Mouse (Mus musculus): ENCODE measurements at regions not wholly inside any gene's neighbourhood (a gene's known extent, or its start where the extent isn't known, plus 50 kb on each side); places are given as distances from the start of the nearest gene placed in this dataset.
"Not testable (repeated sequence)": the region's sequence is repeated elsewhere in the genome, so short reads cannot be mapped to it uniquely, and the experiment has no call there.

DNA sequence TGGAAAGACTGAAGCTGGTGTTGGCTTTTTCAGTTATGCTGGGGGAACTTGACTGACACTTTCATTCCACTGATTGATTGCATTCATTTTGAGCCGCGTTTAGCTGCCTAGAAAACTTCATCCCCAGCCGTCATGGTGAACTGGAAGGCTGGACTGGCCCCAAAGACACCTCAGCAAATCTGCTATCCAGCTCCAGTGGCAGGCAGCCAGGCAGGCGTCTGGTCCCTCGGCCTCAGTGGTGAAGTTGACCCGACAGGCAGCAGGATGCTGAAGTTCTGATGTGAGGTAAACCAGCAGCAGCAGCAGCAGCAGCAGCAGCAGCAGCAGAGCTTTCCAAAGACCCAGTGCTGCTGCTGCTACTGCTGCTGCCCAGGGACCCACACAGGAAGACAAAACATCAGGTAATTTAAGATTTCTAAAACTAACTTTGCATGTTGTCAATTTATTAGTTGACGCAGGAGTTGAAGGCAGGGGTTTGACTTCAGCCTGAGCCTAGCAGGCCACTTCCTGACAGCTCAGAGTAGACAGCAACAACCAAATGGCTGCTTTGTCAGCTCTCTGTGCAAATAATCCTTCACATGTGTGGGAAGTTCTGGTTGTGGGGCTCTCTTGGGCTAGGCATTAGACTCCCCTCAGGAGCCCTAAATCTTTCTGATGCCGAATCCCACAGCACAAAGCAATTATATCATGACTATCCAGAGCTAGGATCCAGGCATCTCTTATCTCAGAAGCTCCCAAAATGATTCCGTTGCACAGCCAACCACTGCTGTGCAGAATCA, 200.4 kb upstream of the Nhs start:
- peak in 1 of 2 experiments; percentile 38 for DNase-seq

DNA sequence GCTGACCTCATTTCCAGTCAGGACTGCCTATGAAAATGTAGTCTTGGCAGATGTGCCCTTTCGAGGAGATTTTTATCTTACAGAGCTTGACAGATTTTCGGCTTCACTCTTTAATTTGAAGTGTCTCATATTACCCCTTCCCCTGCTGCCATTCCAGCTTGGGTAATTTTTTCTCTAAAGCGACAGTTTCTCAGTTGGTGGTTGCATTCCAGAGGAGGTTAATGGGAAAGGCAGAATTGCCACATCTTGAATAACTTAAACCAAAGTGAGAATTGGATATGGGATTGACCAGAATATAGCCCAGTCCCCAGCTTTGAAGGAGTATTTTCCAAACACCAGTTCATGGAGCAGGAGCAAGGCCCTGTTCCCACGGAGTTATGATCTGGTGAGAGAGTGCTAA, 188.8 kb upstream of the Nhs start:
- no peak for DNase-seq

DNA sequence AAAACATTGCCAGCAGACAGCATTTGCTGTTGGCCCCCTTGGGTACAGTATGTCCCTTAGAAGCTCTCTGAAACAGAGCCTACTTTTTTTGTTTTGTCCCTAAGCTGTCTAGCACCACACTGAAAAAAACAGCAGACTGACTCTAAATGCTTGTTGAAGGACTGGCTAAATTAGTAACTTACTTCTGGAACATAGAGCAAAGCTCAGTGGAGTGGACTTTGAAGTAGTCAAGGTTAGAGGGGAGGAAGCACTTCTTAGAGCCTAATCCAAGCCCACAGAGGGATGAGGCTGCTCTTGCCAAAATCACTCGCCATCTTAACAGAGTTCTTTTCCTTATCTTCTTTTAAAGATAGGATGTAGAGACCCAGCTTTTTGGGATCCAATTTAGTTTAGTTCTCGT, 188.4 kb upstream of the Nhs start:
- DNase-seq = peak; percentile 2 to 46

DNA sequence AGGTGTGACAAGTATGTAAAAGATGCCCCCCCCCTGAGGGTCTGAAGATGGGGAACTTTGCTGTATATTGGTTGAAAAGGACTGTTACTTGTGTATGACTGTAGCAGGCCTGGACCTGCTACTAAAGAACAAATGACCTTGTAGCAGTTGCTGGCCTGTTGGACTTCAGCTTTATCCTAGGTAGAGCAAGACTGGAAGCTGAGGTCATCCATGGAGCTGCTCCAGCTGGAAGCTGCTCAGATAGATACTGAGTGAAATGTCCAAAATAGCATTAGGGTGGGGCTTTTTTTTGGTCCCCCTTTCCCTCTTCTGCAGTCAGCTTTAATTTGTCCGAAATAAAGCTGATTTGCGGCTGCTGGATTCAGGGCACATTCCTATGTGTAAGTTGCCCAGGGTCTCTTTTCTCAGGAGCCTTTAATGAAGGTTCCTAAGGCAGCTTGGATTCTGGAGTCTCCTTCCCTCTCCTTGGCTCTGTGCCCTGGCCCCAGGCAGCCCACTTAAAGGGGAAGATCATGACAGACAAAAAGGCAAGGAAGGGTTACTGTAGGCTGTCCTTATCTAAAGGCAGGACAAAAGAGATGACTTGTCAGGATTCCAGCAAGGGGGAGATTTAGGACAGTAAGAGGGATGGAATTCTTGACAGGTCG, 186.1 kb upstream of the Nhs start:
- DNase-seq = peak in 1 of 2 experiments; percentile 34

DNA sequence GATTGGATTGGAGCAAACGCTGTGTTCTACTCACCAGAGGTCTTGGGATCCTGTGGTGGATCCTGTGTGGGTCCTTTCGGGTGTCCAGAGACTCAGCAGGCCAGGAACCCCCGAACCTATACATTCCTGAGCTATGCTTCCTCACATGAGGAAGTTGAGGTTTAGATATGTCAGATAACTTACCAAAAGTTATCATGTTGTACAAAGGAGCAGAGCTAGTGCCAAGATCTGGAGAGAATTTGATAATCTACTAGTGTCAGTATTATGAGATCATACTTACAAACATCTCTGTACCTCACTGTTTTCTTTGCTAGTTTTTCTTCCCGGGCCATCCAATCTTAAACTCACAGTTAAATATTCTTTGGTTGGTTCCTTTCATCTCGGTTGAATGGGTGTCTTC, 172.6 kb upstream of the Nhs start:
- DNase-seq = no peak

DNA sequence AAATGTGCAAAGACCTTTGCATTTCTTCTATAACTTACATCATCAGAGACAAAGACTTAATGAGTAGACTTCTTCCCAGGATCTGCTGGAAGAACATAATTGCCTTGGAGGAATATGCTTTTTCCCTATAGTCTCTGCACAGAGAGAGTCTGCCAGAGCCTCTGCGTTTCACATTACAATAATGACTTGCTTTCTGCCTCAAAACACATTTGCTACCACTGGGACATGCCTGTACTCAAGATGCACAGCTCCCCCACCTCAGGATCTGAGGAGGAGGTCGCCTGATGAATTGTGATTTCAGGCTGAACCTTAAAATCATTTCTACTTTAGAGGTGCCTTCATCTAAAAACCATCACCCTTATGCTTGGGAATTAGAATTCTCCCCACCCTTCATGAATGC, 148.1 kb upstream of the Nhs start:
- DNase-seq = no peak

DNA sequence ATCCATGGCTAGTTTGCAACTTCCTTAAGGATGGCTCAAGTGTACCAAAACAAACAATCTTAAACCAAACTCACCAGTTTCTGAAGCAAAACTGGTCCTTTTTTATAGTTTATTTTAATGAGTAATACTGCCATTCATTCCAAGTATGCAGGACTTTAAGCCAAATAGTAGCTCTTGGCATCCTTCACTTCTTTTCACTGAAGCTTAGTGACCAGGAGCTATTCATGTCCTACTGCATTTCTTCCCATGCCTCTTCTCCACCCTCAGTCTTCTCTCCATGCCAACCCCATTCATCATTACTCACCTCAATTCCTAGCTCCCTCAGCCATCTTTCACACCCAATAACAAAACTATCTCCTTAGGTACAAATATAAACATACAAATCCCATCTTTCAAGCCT, 144.6 kb upstream of the Nhs start:
- DNase-seq = no peak

DNA sequence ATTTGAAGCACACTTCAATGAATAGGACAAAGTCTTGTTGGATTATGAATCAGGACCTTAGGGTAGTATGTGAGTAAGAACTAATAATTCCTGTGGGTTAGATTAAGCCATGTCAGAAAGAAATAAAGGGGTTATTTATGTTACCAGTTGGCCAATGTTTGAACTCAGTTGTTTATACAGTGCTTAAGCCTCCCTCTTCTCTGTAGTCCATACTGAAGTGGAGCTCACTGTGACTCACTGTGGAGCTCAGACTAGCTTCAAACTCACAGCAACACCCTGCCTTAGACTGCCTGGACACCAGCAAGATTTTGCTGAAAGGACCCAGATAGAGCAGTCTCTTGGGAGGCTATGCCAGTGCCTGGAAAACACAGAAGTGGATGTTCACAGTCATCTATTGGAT, 143.3 kb upstream of the Nhs start:
- no peak for DNase-seq

DNA sequence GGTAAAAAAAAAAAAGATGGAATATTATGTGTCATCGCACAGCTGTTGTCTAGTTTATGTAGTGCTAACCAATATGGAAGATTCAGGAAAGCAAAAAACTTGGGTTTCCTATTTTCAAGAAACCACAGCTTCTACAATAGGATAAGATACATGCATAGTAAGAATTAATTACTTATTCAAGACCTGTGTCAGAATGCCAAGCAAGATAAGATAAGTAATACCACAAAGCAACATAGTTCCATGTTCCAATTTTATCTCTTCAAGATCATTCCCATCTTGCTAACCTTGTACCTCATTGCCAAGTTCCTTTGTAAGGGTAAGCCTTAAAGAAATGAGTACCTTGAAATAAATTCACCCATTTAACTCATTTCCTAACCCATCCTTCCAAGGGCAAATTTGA, 131.7 kb upstream of the Nhs start:
- DNase-seq = no peak

DNA sequence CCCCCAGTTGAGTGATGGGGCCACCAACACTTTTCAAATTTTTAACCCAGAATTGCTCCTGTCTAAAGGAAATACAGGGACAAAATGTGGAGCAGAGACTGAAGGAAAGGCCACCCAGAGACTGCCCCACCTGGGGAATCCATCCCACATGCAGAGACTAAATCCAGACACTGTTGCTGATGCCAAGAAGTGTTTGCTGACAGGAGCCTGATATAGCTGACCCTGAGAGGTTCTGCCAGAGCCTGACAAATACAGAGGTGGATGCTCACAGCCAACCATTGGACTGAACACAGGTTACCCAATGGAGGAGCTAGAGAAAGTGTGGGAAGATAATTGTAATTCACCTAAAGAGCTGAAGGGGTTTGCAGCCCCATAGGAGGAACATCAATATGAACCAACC, 126.6 kb upstream of the Nhs start:
- DNase-seq = not testable (repeated sequence)

DNA sequence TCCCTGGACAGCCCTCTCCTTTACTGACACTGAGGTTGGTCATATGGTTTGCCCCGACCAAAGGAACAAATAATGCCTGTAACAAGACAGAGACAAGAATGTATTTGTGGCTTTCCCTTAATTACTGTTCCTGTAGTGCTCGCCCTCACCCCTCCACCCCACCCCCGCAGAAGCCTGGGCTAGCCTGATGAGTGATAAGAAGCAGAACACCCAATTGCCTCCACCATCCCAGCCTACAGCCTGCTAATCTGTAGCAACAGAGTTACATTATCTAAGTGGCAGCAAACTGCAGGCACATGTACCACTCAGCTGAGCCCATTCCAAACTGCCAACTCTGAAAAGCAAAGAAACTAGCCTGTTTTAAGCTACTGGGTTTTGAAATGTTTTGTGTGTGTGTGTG, 124.7 kb upstream of the Nhs start:
- DNase-seq = no peak

DNA sequence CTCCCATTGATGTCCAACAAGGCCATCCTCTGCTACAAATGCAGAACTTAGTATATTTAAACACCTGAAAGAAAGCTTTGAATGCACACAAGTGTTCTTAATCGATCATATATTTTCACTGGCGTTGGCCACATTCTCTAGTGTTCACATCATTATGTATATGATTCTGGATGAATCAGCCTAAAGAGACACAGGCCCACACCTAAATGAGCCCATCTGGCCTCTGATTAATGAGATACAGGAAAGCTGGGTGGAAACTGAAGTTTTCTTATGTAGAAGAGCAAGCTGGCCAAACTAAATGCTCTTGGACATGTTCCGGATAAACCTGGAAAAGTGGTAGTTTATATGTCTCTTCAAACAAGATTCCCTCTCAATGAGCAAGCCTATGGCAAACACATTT, 123.2 kb upstream of the Nhs start:
- no peak for DNase-seq

DNA sequence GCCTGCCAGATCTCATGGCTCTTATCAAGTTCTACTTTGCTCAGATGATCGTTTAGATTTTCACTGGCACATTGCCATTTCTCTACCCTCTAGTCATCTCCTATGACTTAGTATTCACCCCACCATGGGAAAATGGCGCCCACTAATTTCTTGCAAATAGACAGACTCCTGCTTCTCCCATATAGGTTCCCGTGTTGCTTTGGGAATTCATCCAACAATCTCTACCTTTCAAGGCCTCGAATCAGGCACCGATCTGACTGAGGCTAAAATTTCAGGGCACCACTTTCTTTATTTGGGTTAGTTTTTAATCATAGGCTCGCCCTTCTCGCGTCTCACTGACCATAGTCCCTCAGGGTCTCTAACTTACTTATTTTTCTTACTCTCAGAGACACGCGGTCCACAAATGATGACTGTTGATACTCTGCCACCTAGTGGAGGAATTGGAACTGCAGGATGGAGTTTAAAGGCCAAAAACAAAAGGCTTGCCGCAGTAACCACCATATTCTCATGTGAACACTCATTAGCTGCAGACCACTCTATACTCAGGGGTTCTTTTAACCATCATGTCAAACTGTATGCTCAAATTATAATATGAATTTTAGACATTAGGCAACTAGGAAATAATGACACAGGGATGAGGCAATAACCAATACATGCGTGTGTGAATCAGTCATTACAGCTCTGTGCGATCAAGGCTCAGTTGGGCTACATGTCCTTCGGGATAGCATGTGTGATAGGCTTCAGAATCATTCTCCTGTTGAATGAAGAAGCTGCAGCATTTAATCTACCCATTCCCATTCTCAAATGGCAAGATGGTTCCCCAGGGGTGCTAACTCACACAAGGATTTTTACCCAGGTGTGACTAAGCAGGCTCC, 119.5 kb upstream of the Nhs start:
- DNase-seq = peak; percentile 38 to 63

DNA sequence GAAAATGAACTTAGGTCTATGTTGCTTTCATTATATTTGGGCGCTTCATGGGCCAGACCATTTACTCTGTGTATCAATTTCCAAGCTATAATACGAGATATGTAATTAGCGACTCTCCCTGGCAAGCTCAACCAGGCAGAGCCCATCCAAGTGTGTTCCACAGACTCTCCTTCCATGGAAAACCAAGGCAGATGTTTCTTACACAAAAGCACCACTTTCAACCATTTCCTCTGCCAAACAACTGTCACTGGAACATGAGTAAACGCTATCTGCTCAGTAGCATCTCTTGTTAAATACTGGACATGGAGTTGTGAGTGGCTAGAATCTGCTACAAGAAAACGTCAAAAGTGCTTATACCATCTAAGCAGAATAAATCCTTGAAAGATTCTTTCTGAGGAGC, 115.1 kb upstream of the Nhs start:
- DNase-seq = no peak

DNA sequence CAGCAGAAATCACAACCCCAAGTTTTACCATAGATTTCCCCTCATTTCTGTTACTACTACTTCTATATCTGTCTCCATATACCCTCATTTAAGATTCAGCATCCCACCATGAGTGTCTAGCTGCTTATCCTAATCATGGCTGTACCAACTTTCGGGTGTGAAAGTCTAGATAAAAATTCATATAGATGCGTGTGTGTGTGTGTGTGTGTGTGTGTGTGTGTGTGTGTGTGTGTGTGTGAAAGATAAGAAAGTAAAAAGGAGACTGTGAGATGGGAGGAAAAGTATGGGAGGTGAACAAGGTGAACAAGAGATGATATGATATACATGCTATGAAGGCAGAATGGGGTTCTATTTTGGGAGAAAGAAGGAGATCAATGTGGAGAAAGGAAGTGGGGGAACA, 111.7 kb upstream of the Nhs start:
- no peak for DNase-seq

DNA sequence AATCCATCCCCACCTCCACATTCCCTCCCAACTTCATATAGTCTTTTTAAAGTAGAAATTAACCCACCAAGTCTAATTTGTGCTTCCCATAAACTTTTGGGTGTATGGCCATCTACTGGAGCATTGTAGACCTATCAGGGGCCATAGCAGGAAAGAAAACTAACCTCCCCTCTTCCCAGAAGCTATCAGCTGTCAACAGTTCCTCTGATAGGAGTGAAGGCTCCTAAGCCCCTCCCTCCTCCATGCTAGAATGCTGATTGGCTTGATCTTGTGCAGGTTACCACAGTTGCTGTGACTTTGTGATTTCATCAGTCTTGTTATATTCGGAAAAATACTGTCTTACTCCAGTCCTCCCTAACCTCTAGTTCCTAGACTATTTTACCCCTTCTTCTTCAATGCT, 109.4 kb upstream of the Nhs start:
- DNase-seq = no peak

DNA sequence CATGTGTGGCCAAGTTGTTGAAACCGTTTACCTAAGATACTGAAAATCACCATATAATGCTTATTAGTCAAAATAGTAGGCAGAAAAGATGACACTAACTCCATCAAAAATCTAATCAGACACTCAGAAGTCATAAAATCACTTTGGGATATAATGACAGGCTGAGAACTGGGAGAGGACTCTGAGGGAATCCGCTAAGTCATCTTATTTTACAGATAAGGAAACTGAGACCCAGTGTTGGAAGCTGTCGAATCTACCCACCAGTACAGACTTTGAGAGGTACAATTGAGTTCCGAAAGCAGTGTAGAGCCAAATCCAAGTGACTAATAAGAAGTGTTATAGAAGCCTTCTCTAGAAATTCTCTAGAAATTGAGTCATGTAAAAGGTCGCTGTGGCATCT, 108.6 kb upstream of the Nhs start:
- no peak for DNase-seq

DNA sequence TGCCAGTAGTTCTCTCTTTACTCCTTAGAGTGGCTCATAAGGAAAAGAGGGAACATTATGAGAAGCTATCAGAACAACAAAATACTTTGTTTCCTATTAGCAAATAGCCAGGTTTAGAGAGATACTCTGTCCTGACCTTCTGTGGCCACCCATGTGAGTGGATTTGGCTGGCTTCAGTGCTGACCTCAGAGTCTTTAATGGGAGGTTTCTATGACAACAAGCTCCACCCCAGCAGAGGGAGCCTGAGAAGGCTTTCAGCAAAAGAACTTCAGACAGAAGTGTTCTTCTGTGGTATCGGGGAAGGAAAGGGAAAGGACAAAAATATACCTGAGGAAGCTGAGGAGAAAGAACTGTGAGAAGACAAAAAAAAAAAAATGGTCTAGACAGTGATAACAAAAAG, 108.1 kb upstream of the Nhs start:
- DNase-seq = peak; percentile 73 to 78

DNA sequence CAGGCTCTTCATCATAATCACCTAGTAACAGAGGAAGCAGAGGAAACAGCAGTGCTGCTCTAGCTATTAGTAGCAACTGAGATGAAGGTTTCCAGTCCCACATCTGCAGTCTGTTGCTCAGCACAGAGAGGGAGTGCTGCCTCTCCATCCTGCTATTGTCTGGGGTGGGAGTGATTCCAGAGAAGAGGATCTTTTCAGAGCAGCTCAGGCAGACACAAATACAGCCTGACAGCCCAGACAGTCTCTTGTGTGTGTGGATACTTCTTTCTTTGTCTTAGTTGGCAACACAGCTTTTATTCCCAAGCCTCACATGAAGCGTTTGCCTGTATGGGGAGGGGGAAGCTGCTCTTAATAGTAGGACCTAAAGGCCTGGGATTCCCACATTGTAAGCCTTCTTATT, 107.2 kb upstream of the Nhs start:
- peak in 1 of 2 experiments; percentile 5 for DNase-seq

DNA sequence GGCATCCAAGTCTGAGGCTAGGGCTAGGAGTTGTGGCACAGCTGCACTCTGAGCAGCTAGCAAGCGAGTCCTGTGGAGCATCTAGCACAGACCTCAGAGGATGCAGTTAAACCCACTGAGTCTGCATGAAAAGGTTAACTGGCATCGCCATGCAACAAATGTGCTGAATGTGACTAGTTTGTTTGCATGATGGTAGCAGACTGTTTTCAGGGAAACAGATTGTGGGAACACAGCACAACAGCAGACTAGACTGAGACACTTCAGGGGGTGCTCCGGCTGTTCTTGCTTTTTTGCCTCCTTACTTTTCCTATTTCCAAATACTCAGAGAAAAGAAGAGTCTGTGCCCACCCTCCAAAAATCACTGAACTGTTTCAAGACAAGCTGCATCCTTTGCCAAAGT, 97.9 kb upstream of the Nhs start:
- DNase-seq = no peak

DNA sequence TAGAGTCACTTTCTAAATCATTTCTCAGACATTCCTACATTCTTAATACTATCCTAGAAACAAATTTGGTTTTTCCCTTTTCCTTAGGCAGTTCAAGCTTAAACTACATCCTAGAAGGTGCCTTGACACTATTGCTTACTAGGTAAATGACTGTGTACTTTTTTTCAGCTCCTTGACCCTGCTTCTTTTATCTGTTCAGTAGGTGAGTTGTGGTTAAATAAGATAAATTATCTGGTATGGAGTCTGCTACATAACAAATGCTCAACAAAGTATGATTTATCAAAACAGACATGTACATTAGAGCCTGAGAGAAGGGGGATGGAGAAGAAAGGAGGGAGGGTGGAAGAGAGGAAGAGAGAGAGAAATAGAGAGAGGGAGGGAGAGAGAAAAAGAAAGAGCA, 96.3 kb upstream of the Nhs start:
- DNase-seq = no peak

DNA sequence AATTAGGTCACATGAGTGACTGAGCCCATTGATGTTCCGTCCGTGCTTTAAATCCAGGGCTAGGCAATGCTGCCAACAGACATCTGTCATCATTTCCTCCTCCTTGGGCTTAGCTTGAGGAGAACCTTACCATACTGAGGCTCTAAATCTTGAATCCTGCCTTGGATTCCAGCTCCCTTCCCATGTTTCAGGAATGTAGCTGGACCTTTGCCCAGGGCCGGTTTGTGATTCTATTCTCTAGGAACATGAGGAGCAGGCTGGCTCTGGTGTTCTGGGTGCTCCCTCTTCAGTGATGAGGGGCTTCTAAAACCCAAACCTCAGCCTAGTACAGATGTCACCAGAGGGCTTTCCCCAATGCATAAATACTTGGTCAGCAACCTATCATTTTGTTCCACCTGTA, 81.8 kb upstream of the Nhs start:
- peak in 1 of 2 experiments; percentile 5 for DNase-seq

DNA sequence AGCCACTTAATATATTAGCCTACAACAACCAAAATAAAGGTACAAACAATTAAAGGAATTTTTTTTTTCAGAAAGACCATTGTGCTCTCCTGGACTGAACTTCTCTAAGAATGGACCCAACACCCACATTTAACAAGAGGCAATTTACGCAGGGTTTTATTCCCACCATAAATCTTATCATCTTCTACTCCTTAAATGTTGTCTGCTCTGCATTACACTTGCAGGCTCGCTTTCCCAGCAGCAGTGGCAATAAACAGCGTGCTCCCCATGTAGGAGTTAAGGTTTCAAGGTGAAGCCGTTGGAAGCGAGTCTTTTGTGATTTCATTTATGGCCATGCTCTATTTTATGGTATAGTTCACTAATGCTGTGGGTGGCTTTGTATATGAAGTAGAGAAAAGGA, 76.0 kb upstream of the Nhs start:
- no peak for DNase-seq

DNA sequence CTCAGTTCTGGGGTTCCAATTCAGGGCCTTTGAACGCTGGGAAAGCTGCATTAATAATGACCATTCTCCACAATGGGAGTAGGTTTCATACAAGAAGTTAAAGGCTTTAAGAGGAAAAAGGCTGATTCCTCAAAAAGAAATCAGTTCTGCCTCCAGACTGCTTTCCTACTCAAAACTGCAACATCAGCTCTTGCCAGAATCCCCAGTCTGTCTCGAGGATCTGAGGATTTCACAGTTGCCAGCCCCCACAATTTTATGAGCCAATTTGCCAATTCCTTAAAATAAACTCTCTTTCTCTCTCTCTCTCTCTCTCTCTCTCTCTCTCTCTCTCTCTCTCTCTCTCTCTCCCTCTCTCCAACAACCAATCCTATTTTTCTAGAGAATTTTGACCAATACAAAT, 51.3 kb upstream of the Nhs start:
- DNase-seq = no peak

Measured in kidney, adult 8-10 months (tissue).